Mouse (Mus musculus): ENCODE measurements around the gene Rhox2f. TPM values are rescaled to one million over a fixed set of nuclear protein-coding genes. Genes with fewer than 3 reads are reported as not detected.
"Not testable (repeated sequence)": the region's sequence is repeated elsewhere in the genome, so short reads cannot be mapped to it uniquely, and the experiment has no call there.

The Rhox2f gene
- total RNA-seq (2014; fragmentation: Nextera tagmentation) (not detected in 2 replicates), total RNA-seq (2017) (not detected in 2 replicates), polyA plus RNA-seq (2012) (not detected in 2 replicates)

DNA sequence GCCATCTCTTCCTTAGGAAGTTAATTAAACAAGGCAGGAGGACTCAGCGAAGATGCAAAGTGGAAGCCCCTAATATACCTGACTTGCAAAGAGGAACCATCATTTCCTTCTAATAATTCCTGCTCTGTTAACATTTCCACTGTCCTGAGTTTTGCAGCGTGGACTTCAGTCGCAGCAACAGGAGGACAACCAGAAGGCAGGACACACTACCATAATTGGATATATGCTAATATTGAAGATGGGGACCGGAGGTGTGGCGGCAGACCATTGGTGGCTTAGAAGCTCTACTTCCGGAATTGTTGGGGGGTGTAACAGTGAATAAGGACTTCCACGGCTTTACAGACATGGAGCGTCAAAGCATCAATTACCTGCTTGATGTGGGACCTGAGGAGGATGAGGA lies at the start of gene Rhox2f:
Rhox2f (plus strand) TSS at position 301 of the 400 bp plus-strand sequence.
- not testable (repeated sequence) for H3K4me1 ChIP-seq (ENCODE audit: insufficient read depth, low read depth, low read length); H3K27me3 ChIP-seq (ENCODE audit: insufficient read depth, low read length); H3K9me3 ChIP-seq (replicated peaks); H3K36me3 ChIP-seq (replicated peaks); H3K4me3 ChIP-seq (ENCODE audit: low read depth, low read length); ATAC-seq (ENCODE audit: extremely low read depth, insufficient number of reproducible peaks, low FRiP score, poor library complexity, severe bottlenecking); DNase-seq (ENCODE audit: low spot score)

GRCm38 (mm10) chrX:37530152-37530551 lies 41.1 kb upstream of the Rhox2f start, which contains the start of gene Rhox2e:
Rhox2e (plus strand) TSS chrX:37530452.
- not testable (repeated sequence) for ATAC-seq (ENCODE audit: extremely low read depth, insufficient number of reproducible peaks, low FRiP score, poor library complexity, severe bottlenecking); DNase-seq (ENCODE audit: low spot score); H3K4me3 ChIP-seq (ENCODE audit: low read depth, low read length); H3K27me3 ChIP-seq (ENCODE audit: insufficient read depth, low read length); H3K9me3 ChIP-seq (replicated peaks); H3K4me1 ChIP-seq (ENCODE audit: insufficient read depth, low read depth, low read length); H3K36me3 ChIP-seq (replicated peaks)

GRCm38 (mm10) chrX:37541719-37542118 lies 29.5 kb upstream of the Rhox2f start, which contains the start of gene Rhox3e:
Rhox3e (plus strand) TSS chrX:37542019.
- ATAC-seq (ENCODE audit: extremely low read depth, insufficient number of reproducible peaks, low FRiP score, poor library complexity, severe bottlenecking); H3K9me3 ChIP-seq (replicated peaks); DNase-seq (ENCODE audit: low spot score); H3K4me1 ChIP-seq (ENCODE audit: insufficient read depth, low read depth, low read length); H3K36me3 ChIP-seq (replicated peaks); H3K27me3 ChIP-seq (ENCODE audit: insufficient read depth, low read length); H3K4me3 ChIP-seq (ENCODE audit: low read depth, low read length): not testable (repeated sequence)

DNA sequence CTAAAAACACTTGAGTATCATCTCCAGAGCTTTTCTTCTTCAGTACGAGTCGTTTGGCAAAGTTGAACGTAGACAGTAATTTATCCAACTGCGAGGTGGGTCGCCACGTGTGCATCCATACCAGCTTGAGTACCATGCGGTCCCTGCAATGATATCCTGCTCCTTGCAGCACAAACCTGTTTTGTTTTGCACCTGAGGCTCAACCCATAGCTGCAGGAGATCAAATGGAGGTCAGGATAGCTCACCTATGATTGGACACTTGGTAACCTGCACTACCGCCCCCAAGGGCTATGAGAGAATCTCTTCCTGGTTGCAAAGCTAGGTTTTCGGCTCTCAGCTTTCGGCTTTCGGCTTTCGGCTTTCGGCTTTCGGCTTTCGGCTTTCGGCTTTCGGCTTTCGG lies 14.1 kb upstream of the Rhox2f start, which contains the start of gene Rhox4e:
Rhox4e (plus strand) TSS at position 301 of the 400 bp plus-strand sequence.
- H3K9me3 ChIP-seq (replicated peaks); ATAC-seq (ENCODE audit: extremely low read depth, insufficient number of reproducible peaks, low FRiP score, poor library complexity, severe bottlenecking); H3K4me3 ChIP-seq (ENCODE audit: low read depth, low read length); H3K27me3 ChIP-seq (ENCODE audit: insufficient read depth, low read length); H3K4me1 ChIP-seq (ENCODE audit: insufficient read depth, low read depth, low read length); DNase-seq (ENCODE audit: low spot score); H3K36me3 ChIP-seq (replicated peaks): not testable (repeated sequence)

DNA sequence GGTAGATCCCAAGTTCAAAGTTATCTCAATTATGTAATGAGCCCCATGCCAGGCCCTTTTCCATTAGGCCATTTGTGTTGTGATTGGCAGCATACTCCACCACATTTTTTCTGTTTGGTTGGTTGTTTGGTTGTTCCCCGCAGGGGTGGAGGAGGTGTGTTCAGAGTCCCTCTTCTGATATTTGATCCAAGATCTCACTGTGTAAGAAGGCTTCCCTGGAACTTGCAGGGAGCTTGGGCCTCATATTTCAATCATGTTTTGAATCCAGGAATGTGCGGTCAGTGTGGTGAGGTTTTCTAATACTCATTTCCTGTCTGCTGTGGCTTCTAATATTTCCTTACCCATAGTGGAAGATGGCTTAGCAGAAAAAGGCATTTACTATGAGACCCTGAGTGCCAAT lies 1.4 kb downstream of the Rhox2f start:
- not testable (repeated sequence) for ATAC-seq (ENCODE audit: extremely low read depth, insufficient number of reproducible peaks, low FRiP score, poor library complexity, severe bottlenecking); H3K4me3 ChIP-seq (ENCODE audit: low read depth, low read length); H3K4me1 ChIP-seq (ENCODE audit: insufficient read depth, low read depth, low read length); H3K36me3 ChIP-seq (replicated peaks); DNase-seq (ENCODE audit: low spot score); H3K9me3 ChIP-seq (replicated peaks); H3K27me3 ChIP-seq (ENCODE audit: insufficient read depth, low read length)

DNA sequence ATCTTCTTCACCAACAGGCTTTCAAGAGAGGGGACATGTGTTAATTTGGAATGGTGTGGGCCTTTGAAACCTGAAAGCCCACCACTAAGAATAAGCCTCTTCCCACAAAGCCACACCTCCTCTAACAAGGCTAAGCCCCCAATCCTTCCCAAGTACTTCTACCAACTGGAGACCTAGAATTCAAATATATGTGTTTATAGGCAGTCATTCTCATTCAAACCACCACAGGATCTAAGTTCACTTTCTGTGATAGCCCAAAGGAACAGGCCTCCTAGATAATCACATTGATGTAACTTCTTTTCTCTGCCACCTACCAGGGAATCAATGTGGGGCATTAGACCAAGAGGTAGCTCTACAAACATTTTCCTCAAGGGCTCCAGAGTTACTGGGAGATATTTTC lies 9.5 kb downstream of the Rhox2f start, which contains the start of gene Rhox3f:
Rhox3f (plus strand) TSS at position 301 of the 400 bp plus-strand sequence.
- H3K4me3 ChIP-seq (ENCODE audit: low read depth, low read length); H3K9me3 ChIP-seq (replicated peaks); H3K4me1 ChIP-seq (ENCODE audit: insufficient read depth, low read depth, low read length); H3K36me3 ChIP-seq (replicated peaks); H3K27me3 ChIP-seq (ENCODE audit: insufficient read depth, low read length); ATAC-seq (ENCODE audit: extremely low read depth, insufficient number of reproducible peaks, low FRiP score, poor library complexity, severe bottlenecking); DNase-seq (ENCODE audit: low spot score): not testable (repeated sequence)

- not testable (repeated sequence) for H3K36me3 ChIP-seq (replicated peaks); H3K9me3 ChIP-seq (replicated peaks); DNase-seq (ENCODE audit: low spot score); ATAC-seq (ENCODE audit: extremely low read depth, insufficient number of reproducible peaks, low FRiP score, poor library complexity, severe bottlenecking); H3K27me3 ChIP-seq (ENCODE audit: insufficient read depth, low read length); H3K4me1 ChIP-seq (ENCODE audit: insufficient read depth, low read depth, low read length); H3K4me3 ChIP-seq (ENCODE audit: low read depth, low read length)
Measured at GRCm38 (mm10) chrX:37607604-37608003, 36.4 kb downstream of the Rhox2f start, which contains the start of gene Rhox4f. Rhox4f (minus strand) TSS chrX:37607704.

Other genes starting within 250 kb of the Rhox2f start
- gene Rhox3a2, start 191.4 kb upstream of the Rhox2f start, total RNA-seq (2014; fragmentation: Nextera tagmentation) = not detected in 2 replicates
- 0.22 TPM in 1 of 2 replicates, not detected in the other for gene Rhox3a2, start 191.4 kb upstream of the Rhox2f start, total RNA-seq (2017)
- not detected in 2 replicates for gene Rhox3a2, start 191.4 kb upstream of the Rhox2f start, polyA plus RNA-seq (2012)
- gene Rhox4a2, start 180.6 kb upstream of the Rhox2f start, total RNA-seq (2014; fragmentation: Nextera tagmentation) = not detected in 2 replicates
- not detected in 2 replicates for gene Rhox4a2, start 180.6 kb upstream of the Rhox2f start, total RNA-seq (2017)
- gene Rhox4a2, start 180.6 kb upstream of the Rhox2f start, polyA plus RNA-seq (2012) = not detected in 2 replicates
- gene Rhox2b, start 159.3 kb upstream of the Rhox2f start, total RNA-seq (2014; fragmentation: Nextera tagmentation) = not detected in 2 replicates
- 0.33 TPM in 1 of 2 replicates, not detected in the other for gene Rhox2b, start 159.3 kb upstream of the Rhox2f start, total RNA-seq (2017)
- gene Rhox2b, start 159.3 kb upstream of the Rhox2f start, polyA plus RNA-seq (2012) = not detected in 2 replicates
- not detected in 2 replicates for gene Rhox4b, start 138.9 kb upstream of the Rhox2f start, total RNA-seq (2014; fragmentation: Nextera tagmentation)
- gene Rhox4b, start 138.9 kb upstream of the Rhox2f start, total RNA-seq (2017) = not detected in 2 replicates
- not detected in 2 replicates for gene Rhox4b, start 138.9 kb upstream of the Rhox2f start, polyA plus RNA-seq (2012)
- gene Rhox2c, start 117.7 kb upstream of the Rhox2f start, total RNA-seq (2014; fragmentation: Nextera tagmentation) = not detected in 2 replicates
- gene Rhox2c, start 117.7 kb upstream of the Rhox2f start, total RNA-seq (2017) = not detected in 2 replicates
- gene Rhox2c, start 117.7 kb upstream of the Rhox2f start, polyA plus RNA-seq (2012) = not detected in 2 replicates
- gene Rhox3c, start 112.8 kb upstream of the Rhox2f start, total RNA-seq (2014; fragmentation: Nextera tagmentation) = not detected in 2 replicates
- not detected in 2 replicates for gene Rhox3c, start 112.8 kb upstream of the Rhox2f start, total RNA-seq (2017)
- gene Rhox3c, start 112.8 kb upstream of the Rhox2f start, polyA plus RNA-seq (2012) = not detected in 2 replicates
- gene Rhox4c, start 91.1 kb upstream of the Rhox2f start, total RNA-seq (2014; fragmentation: Nextera tagmentation) = not detected in 2 replicates
- not detected in 2 replicates for gene Rhox4c, start 91.1 kb upstream of the Rhox2f start, total RNA-seq (2017)
- gene Rhox4c, start 91.1 kb upstream of the Rhox2f start, polyA plus RNA-seq (2012) = not detected in 2 replicates
- gene Rhox2d, start 78.0 kb upstream of the Rhox2f start, total RNA-seq (2014; fragmentation: Nextera tagmentation) = not detected in 2 replicates
- gene Rhox2d, start 78.0 kb upstream of the Rhox2f start, total RNA-seq (2017) = not detected in 2 replicates
- not detected in 2 replicates for gene Rhox2d, start 78.0 kb upstream of the Rhox2f start, polyA plus RNA-seq (2012)
- gene Rhox4d, start 57.0 kb upstream of the Rhox2f start, total RNA-seq (2014; fragmentation: Nextera tagmentation) = not detected in 2 replicates
- gene Rhox4d, start 57.0 kb upstream of the Rhox2f start, total RNA-seq (2017) = 0.17 TPM in 1 of 2 replicates, not detected in the other
- gene Rhox4d, start 57.0 kb upstream of the Rhox2f start, polyA plus RNA-seq (2012) = not detected in 2 replicates
- gene Rhox2e, start 41.0 kb upstream of the Rhox2f start, total RNA-seq (2014; fragmentation: Nextera tagmentation) = not detected in 2 replicates
- gene Rhox2e, start 41.0 kb upstream of the Rhox2f start, total RNA-seq (2017) = not detected in 2 replicates
- gene Rhox2e, start 41.0 kb upstream of the Rhox2f start, polyA plus RNA-seq (2012) = not detected in 2 replicates
- not detected in 2 replicates for gene Rhox3e, start 29.4 kb upstream of the Rhox2f start, total RNA-seq (2014; fragmentation: Nextera tagmentation)
- gene Rhox3e, start 29.4 kb upstream of the Rhox2f start, total RNA-seq (2017) = not detected in 2 replicates
- gene Rhox3e, start 29.4 kb upstream of the Rhox2f start, polyA plus RNA-seq (2012) = not detected in 2 replicates
- not detected in 2 replicates for gene Rhox4e, start 14.0 kb upstream of the Rhox2f start, total RNA-seq (2014; fragmentation: Nextera tagmentation)
- not detected in 2 replicates for gene Rhox4e, start 14.0 kb upstream of the Rhox2f start, total RNA-seq (2017)
- gene Rhox4e, start 14.0 kb upstream of the Rhox2f start, polyA plus RNA-seq (2012) = not detected in 2 replicates
- gene Rhox3f, start 9.6 kb downstream of the Rhox2f start, total RNA-seq (2014; fragmentation: Nextera tagmentation) = not detected in 2 replicates
- gene Rhox3f, start 9.6 kb downstream of the Rhox2f start, total RNA-seq (2017) = not detected in 2 replicates
- not detected in 2 replicates for gene Rhox3f, start 9.6 kb downstream of the Rhox2f start, polyA plus RNA-seq (2012)
- gene Rhox4f, start 36.3 kb downstream of the Rhox2f start, total RNA-seq (2014; fragmentation: Nextera tagmentation) = not detected in 2 replicates
- not detected in 2 replicates for gene Rhox4f, start 36.3 kb downstream of the Rhox2f start, total RNA-seq (2017)
- gene Rhox4f, start 36.3 kb downstream of the Rhox2f start, polyA plus RNA-seq (2012) = not detected in 2 replicates
- gene Rhox3g, start 57.2 kb downstream of the Rhox2f start, total RNA-seq (2014; fragmentation: Nextera tagmentation) = not detected in 2 replicates
- not detected in 2 replicates for gene Rhox3g, start 57.2 kb downstream of the Rhox2f start, total RNA-seq (2017)
- gene Rhox3g, start 57.2 kb downstream of the Rhox2f start, polyA plus RNA-seq (2012) = not detected in 2 replicates
- gene Rhox2g, start 72.1 kb downstream of the Rhox2f start, total RNA-seq (2014; fragmentation: Nextera tagmentation) = not detected in 2 replicates
- not detected in 2 replicates for gene Rhox2g, start 72.1 kb downstream of the Rhox2f start, total RNA-seq (2017)
- not detected in 2 replicates for gene Rhox2g, start 72.1 kb downstream of the Rhox2f start, polyA plus RNA-seq (2012)
- gene Rhox4g, start 79.9 kb downstream of the Rhox2f start, total RNA-seq (2014; fragmentation: Nextera tagmentation) = not detected in 2 replicates
- 0.16 TPM in 1 of 2 replicates, not detected in the other for gene Rhox4g, start 79.9 kb downstream of the Rhox2f start, total RNA-seq (2017)
- not detected in 2 replicates for gene Rhox4g, start 79.9 kb downstream of the Rhox2f start, polyA plus RNA-seq (2012)
- not detected in 2 replicates for gene Rhox3h, start 97.4 kb downstream of the Rhox2f start, total RNA-seq (2014; fragmentation: Nextera tagmentation)
- gene Rhox3h, start 97.4 kb downstream of the Rhox2f start, total RNA-seq (2017) = not detected in 2 replicates
- gene Rhox3h, start 97.4 kb downstream of the Rhox2f start, polyA plus RNA-seq (2012) = not detected in 2 replicates
- gene Rhox2h, start 101.9 kb downstream of the Rhox2f start, total RNA-seq (2014; fragmentation: Nextera tagmentation) = not detected in 2 replicates
- 0.60 and 0.93 TPM in 2 replicates for gene Rhox2h, start 101.9 kb downstream of the Rhox2f start, total RNA-seq (2017)
- gene Rhox2h, start 101.9 kb downstream of the Rhox2f start, polyA plus RNA-seq (2012) = 0.07 TPM in 1 of 2 replicates, not detected in the other
- not detected in 2 replicates for gene Rhox5, start 233.4 kb downstream of the Rhox2f start, total RNA-seq (2014; fragmentation: Nextera tagmentation)
- 0.41 and 2.0 TPM in 2 replicates for gene Rhox5, start 233.4 kb downstream of the Rhox2f start, total RNA-seq (2017)
- 0.21 and 0.41 TPM in 2 replicates for gene Rhox5, start 233.4 kb downstream of the Rhox2f start, polyA plus RNA-seq (2012)

All from G1E (cell line).